Mouse (Mus musculus) left cerebral cortex, adult 6 months (tissue): Measurements from ENCODE around the gene Paxx. TPM values are rescaled to one million over a fixed set of nuclear protein-coding genes. Genes with fewer than 3 reads are reported as not detected.

Source experiments
- long read RNA-seq, 2 experiments: library from polyadenylated mRNA; unstranded; transcript quantifications; one replicate each; pipeline ENCODE4 v2.0.0; 2019 to 2020
- polyA plus RNA-seq: library from polyadenylated mRNA; unstranded; fragments of <200 nt; fragmentation: Nextera tagmentation; gene quantifications from 2 replicates; pipeline ENCODE4 v1.2.3, GENCODE M21; 2021

Paxx gene
- polyA plus RNA-seq: 121 and 132 TPM in 2 replicates
- long read RNA-seq, experiment 1, transcript Paxx-210 (6 exons, 896 nt): minor isoform, 6 of 104 reads
- long read RNA-seq, experiment 1, transcript Paxx-204 (6 exons, 917 nt): major isoform, 27 of 104 reads
- long read RNA-seq, experiment 1, partial matches to known transcripts: 19 of 104 reads
- long read RNA-seq, experiment 1, other reads (novel, unspliced or antisense): 47 of 104 reads
- long read RNA-seq, experiment 2, transcript Paxx-201 (7 exons, 981 nt): minor isoform, 5 of 113 reads
- long read RNA-seq, experiment 2, transcript Paxx-204 (6 exons, 917 nt): major isoform, 43 of 113 reads
- long read RNA-seq, experiment 2, partial matches to known transcripts: 10 of 113 reads
- long read RNA-seq, experiment 2, other reads (novel, unspliced or antisense): 51 of 113 reads

GRCm38 (mm10) chr2:25460551-25461309 is at the start of gene Paxx:
TSS of gene Paxx (minus strand) at chr2:25461094.

DNA sequence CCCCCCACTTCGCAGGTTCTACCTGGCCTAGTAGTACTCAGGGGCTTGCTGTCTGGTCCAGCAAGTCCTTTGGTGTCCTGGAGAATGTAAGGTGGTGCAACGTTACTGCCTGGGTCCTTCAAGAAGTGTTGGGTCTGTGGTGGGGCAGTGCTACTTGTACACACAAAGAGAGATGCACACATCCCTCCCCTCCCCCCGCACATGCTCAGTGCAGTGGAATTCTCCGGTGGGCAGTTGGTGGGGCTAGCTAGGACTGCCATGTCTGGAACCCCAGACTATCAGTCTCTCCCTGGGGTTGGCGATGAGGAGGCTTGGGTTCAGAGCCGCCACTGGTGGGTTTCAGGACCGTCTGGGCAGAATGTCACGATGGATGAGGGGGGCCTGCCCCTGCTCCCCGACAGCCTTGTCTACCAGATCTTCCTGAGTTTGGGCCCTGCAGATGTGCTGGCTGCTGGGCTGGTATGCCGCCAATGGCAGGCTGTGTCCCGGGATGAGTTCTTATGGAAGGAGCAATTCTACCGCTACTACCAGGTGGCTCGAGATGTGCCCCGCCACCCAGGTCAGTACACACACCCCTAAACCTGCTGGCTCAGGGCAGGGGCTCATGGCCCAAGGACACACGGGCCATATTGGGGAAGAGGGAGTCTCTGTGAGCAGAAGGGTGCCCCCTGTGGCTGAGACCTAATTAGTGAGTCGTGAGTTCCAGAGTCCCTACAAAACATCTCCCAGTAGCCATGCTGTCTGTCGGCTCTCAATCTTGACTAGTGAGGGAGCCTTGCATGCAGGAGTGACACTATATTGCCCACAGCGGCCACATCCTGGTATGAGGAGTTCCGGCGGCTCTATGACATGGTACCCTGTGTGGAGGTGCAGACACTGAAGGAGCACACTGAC is 40.9 kb upstream of the Paxx start, which contains the start of gene C8g:
TSS of gene C8g (minus strand) at position 127 of the 894 bp plus-strand sequence.

DNA sequence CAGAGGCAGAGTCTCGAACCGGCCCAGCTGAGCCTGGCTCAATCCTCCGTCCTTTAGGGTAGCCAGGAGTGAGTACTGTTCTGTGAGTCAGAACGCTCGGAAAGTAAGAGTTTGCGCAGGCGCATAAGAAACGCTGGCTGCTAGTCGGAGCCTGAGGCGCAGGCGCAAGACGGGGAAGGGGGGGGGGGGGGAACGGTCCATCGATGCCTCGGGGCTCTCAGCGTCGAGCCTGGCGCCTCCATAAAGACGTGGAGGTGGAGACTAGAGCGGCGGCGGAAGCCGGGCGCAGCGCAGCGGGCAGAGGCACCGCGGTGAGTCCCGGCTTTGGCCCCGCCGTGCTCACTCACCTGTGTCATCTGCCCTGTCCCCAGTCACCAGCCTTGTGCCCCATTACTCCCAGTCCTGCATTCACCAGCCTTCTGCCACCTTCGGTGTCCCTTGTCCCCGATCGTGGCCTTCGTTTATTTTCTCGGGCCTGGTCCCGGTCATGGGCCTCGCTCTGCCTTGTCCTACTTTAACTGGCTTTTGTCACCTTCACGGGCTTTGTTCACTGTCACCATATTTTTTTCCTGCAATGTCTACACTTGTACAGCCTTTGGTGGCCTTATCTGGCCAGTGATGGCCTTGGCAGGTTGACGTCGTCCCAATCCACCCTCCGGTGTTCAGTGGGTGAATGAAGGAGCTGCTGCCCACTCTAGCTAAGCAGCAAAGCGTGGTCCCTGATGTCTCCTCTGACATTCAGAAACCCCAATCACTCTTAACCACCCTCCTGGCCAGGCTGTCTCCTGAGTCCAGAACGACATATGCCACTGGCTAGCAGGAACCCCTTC is 39.9 kb upstream of the Paxx start, which contains the start of gene Fbxw5:
TSS of gene Fbxw5 (plus strand) at position 175 of the 830 bp plus-strand sequence.

GRCm38 (mm10) chr2:25493476-25493961 is 32.6 kb upstream of the Paxx start, which contains the start of gene Lcn12:
TSS of gene Lcn12 (minus strand) at chr2:25493911.

DNA sequence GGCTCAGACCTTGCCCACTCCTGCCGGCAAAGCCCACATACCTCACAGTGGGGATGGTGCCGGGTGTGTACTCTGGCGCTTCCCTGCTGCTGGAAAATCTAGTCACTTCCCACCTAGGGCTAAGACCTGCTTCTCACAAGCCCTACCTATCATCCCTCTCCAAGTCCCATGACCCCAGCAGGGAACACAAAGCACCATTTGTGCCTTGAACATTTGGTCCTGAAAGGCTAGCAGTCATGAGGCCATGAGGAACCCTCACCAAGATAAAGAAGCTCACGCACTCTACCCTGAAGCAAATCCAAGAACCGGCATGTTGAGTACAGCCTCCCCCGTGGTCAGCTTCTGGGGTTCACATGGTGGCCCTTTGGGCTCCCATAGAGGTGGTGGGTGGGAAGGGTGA is 9.1 kb upstream of the Paxx start, which contains the start of gene Ptgds:
TSS of gene Ptgds (minus strand) at position 78 of the 400 bp plus-strand sequence.

DNA sequence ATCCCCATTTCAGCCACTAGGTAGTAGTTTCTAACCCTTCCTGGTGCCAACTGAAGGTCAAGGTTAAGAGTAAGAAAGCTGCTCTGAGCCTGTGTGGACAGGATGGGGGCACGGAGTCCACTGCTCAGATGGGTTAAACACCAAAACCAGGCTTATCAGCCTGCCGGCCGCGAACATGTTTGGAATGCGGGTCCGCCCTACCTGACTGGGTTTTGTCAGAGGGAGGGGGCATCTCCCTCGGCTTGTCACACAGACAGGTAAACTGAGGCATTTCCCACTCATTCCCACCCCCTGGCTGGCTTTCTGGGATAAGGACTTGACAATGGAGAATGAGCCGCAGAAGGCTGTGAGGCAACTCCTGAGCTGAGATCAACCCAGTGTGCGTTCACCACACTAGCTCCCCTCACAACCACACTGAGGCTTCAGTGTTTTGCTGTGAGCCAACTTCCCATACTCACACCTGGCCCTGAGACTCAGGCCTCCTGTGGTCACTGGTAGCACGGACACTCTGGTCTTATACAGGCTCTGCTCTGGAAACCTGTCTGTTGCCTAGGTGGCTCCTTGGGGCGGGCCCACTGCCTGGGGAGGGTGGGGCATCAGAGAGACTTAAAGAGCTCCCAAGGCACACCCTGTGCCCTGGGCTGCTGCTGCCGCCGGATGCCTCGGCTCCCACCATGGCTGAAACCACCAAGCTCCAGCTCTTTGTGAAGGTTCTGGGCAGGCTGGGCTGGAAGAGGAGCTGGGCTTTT is 4.5 kb downstream of the Paxx start, which contains the start of gene Clic3:
TSS of gene Clic3 (plus strand) at position 634 of the 749 bp plus-strand sequence.

DNA sequence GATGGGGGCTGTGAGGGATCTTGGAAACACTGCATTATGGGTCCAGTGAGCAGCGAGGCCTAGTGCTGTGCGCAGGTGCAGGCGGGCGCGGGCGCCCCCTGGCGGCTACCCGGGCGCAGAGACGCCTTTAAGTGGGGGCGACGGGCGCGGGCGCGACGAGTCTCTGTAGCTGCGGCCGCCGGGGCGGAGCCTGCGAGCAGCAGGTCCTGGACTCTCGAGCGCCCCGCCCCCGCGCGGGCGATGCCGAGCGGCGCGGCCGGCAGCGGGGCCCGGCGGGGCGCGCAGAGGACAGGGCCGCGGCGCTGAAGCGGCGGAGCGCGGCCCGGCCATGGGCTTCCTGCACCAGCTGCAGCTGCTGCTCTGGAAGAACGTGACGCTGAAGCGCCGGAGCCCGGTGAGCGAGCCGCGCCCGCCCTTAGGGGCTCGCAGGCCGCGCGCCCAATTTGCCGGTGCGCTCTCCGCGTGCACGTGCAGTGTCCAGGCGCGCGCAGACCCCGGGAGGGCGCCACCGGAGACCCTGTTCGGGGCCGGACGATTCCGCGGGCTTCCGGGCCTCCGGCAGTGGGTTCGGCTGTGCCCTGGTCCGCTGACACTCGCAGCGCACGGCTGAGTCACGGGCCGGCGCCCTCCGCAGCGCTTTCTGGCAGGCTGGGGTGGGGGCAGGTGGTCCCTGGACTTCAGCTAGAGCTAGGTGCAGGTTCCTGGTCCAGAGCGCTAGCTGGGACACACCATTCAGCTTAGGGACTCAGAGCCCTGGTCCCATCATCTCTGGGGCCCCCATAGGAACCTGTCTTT is 32.3 kb downstream of the Paxx start, which contains the start of gene Abca2:
TSS of gene Abca2 (plus strand) at position 262 of the 795 bp plus-strand sequence.

DNA sequence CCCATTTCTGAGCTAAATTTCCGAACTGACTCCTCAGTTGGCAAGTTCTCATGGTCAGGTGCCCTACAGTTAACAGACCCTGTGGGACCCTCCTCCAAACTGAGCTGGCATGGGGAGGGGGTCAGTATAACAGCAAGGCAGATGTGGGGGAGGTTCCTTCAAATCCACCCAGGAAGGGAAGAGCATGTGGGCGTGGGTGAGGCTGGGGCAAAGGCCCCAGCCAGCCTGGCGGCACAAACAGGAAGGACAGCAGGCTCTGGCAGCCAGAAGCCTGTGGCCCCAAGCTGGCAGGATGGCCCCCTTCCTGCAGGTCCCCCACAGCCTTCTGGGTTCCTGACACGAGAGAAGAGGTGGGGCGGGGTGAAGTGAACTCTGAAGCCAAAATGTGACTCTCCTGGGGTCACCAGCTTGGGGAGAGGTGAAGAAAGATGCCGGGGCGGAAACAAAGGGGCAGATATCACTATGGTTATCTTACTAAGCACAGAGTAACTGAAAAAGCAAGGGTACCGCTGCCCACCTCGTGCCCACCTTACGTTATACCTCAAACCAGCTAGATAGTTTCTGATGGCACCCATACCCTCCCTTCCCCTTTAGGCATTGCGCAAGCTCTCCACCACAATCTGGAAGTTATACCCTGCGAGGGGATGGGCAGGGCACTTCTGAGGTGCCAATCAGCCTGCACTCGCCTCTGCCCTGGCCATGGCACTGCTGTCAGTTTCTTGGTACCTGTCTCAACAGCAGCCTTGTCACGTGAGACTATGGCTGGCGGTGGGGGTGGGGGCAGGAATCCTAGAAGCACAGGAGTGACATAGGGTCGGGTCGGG is 38.1 kb downstream of the Paxx start, which contains the start of gene Fut7:
TSS of gene Fut7 (plus strand) at position 681 of the 824 bp plus-strand sequence.

Other genes starting within 250 kb of the Paxx start
- gene Nelfb, start 249.6 kb downstream of the Paxx start, polyA plus RNA-seq: 35.3 and 40.2 TPM in 2 replicates
- not detected in 2 replicates for gene Stpg3, start 246.5 kb downstream of the Paxx start, polyA plus RNA-seq
- gene Fam166a, start 242.3 kb downstream of the Paxx start, polyA plus RNA-seq: 11.9 and 28.8 TPM in 2 replicates
- 509 and 600 TPM in 2 replicates for gene Tubb4b, start 236.4 kb downstream of the Paxx start, polyA plus RNA-seq
- 0.60 and 0.72 TPM in 2 replicates for gene Slc34a3, start 226.7 kb downstream of the Paxx start, polyA plus RNA-seq
- not detected in 2 replicates for gene Rnf224, start 224.3 kb downstream of the Paxx start, polyA plus RNA-seq
- gene Rnf208, start 218.8 kb downstream of the Paxx start, polyA plus RNA-seq: 55.7 and 180 TPM in 2 replicates
- gene Cysrt1, start 218.6 kb downstream of the Paxx start, polyA plus RNA-seq: 0.25 TPM in 1 of 2 replicates, not detected in the other
- 1.1 and 1.6 TPM in 2 replicates for gene AL732309.1, start 214.2 kb downstream of the Paxx start, polyA plus RNA-seq
- gene Tmem203, start 205.7 kb downstream of the Paxx start, polyA plus RNA-seq: 34.3 and 36.9 TPM in 2 replicates
- gene Tprn, start 198.5 kb downstream of the Paxx start, polyA plus RNA-seq: 9.4 and 13.1 TPM in 2 replicates
- gene Ssna1, start 188.7 kb downstream of the Paxx start, polyA plus RNA-seq: 77.5 and 87.9 TPM in 2 replicates
- 33.8 and 42.6 TPM in 2 replicates for gene Anapc2, start 188.6 kb downstream of the Paxx start, polyA plus RNA-seq
- gene Tmem210, start 172.9 kb downstream of the Paxx start, polyA plus RNA-seq: 0.56 TPM in 1 of 2 replicates, not detected in the other
- 0.21 TPM in 1 of 2 replicates, not detected in the other for gene Lrrc26, start 171.2 kb downstream of the Paxx start, polyA plus RNA-seq
- 87.7 and 146 TPM in 2 replicates for gene Grin1, start 141.9 kb downstream of the Paxx start, polyA plus RNA-seq
- gene Man1b1, start 128.8 kb downstream of the Paxx start, polyA plus RNA-seq: 17.0 and 18.5 TPM in 2 replicates
- gene Dpp7, start 104.7 kb downstream of the Paxx start, polyA plus RNA-seq: 17.8 and 22.5 TPM in 2 replicates
- gene Uap1l1, start 95.4 kb downstream of the Paxx start, polyA plus RNA-seq: 20.6 and 34.9 TPM in 2 replicates
- 1.2 and 1.7 TPM in 2 replicates for gene Sapcd2, start 88.8 kb downstream of the Paxx start, polyA plus RNA-seq
- 21.4 and 31.9 TPM in 2 replicates for gene Entpd2, start 65.2 kb downstream of the Paxx start, polyA plus RNA-seq
- gene Npdc1, start 61.7 kb downstream of the Paxx start, polyA plus RNA-seq: 232 and 408 TPM in 2 replicates
- gene Fut7, start 37.8 kb downstream of the Paxx start, polyA plus RNA-seq: not detected in 2 replicates
- 21.7 and 39.7 TPM in 2 replicates for gene Abca2, start 32.4 kb downstream of the Paxx start, polyA plus RNA-seq
- gene Clic3, start 4.3 kb downstream of the Paxx start, polyA plus RNA-seq: 0.68 and 1.1 TPM in 2 replicates
- gene Ptgds, start 9.0 kb upstream of the Paxx start, polyA plus RNA-seq: 6,798 and 9,400 TPM in 2 replicates
- gene Lcn12, start 32.8 kb upstream of the Paxx start, polyA plus RNA-seq: not detected in 2 replicates
- 103 and 115 TPM in 2 replicates for gene Fbxw5, start 39.7 kb upstream of the Paxx start, polyA plus RNA-seq
- gene C8g, start 40.6 kb upstream of the Paxx start, polyA plus RNA-seq: 1.4 and 1.7 TPM in 2 replicates
- 9.1 and 11.9 TPM in 2 replicates for gene Traf2, start 85.8 kb upstream of the Paxx start, polyA plus RNA-seq
- gene Edf1, start 96.8 kb upstream of the Paxx start, polyA plus RNA-seq: 778 and 803 TPM in 2 replicates
- 0.89 and 3.5 TPM in 2 replicates for gene Mamdc4, start 113.8 kb upstream of the Paxx start, polyA plus RNA-seq
- gene Phpt1, start 114.1 kb upstream of the Paxx start, polyA plus RNA-seq: 152 and 173 TPM in 2 replicates
- gene Ajm1, start 120.7 kb upstream of the Paxx start, polyA plus RNA-seq: 10.3 and 21.2 TPM in 2 replicates
- 70.0 and 86.7 TPM in 2 replicates for gene Rabl6, start 147.4 kb upstream of the Paxx start, polyA plus RNA-seq
- gene Ccdc183, start 156.6 kb upstream of the Paxx start, polyA plus RNA-seq: 0.82 and 0.94 TPM in 2 replicates
- gene Tmem141, start 160.9 kb upstream of the Paxx start, polyA plus RNA-seq: 64.7 and 70.7 TPM in 2 replicates
- 0.28 and 0.49 TPM in 2 replicates for gene Fcna, start 166.9 kb upstream of the Paxx start, polyA plus RNA-seq
- gene Lcn8, start 192.0 kb upstream of the Paxx start, polyA plus RNA-seq: not detected in 2 replicates
- gene Lcn5, start 196.9 kb upstream of the Paxx start, polyA plus RNA-seq: not detected in 2 replicates
- gene Lcn6, start 215.7 kb upstream of the Paxx start, polyA plus RNA-seq: not detected in 2 replicates
- not detected in 2 replicates for gene Lcn10, start 221.6 kb upstream of the Paxx start, polyA plus RNA-seq
- not detected in 2 replicates for gene Obp2a, start 238.9 kb upstream of the Paxx start, polyA plus RNA-seq
- 213 and 229 TPM in 2 replicates for gene Bmyc, start 245.6 kb upstream of the Paxx start, polyA plus RNA-seq